Mouse (Mus musculus): ENCODE measurements around the gene Gcnt1. TPM values are rescaled to one million over a fixed set of nuclear protein-coding genes. Genes with fewer than 3 reads are reported as not detected.

The Gcnt1 gene
- total and polyA plus RNA-seq, 2 experiments from 2014 or later: 2.5 to 9.9 TPM

GRCm38 (mm10) chr19:17316311-17317003 is 56.2 kb downstream of the Gcnt1 start:
- no peak overlapping the region for H3K27ac ChIP-seq (ENCODE audit: low read depth)
- TF ChIP-seq CTCF (IDR thresholded peaks at IDR 0.05; ENCODE audit: low read depth): no peak
- TF ChIP-seq EP300 (IDR thresholded peaks at IDR 0.05; ENCODE audit: low read depth): no peak
- no peak overlapping the region for H3K9ac ChIP-seq (replicated peaks; ENCODE audit: low read depth, low read length)
- H3K27me3 ChIP-seq (ENCODE audit: control insufficient read depth, insufficient read depth, low read length): no peaks in the 10 kb centered on the region
- WGBS: 84% methylated on average over 2 of the region's 2 CpGs
- DNase-seq (ENCODE audit: low spot score) (no peak), ATAC-seq (ENCODE audit: insufficient read depth, low read depth) (no peak)
- H3K36me3 ChIP-seq (replicated peaks; ENCODE audit: control insufficient read depth, insufficient read depth, low read length): no peaks in the 10 kb centered on the region
- no peaks in the 10 kb centered on the region for H3K4me1 ChIP-seq (ENCODE audit: control insufficient read depth, insufficient read depth)
- no peaks in the 10 kb centered on the region for H3K9me3 ChIP-seq (replicated peaks; ENCODE audit: control insufficient read depth, low read length)
- H3K4me3 ChIP-seq (ENCODE audit: low read depth, low read length): no peak overlapping the region
- no peak overlapping the region for H3K4me2 ChIP-seq (ENCODE audit: low read depth, low read length)

- H3K27me3 ChIP-seq (ENCODE audit: control insufficient read depth, insufficient read depth, low read length): no peaks in the 10 kb centered on the region
- no peak overlapping the region for H3K27ac ChIP-seq (ENCODE audit: low read depth)
- no peaks in the 10 kb centered on the region for H3K9me3 ChIP-seq (replicated peaks; ENCODE audit: control insufficient read depth, low read length)
- H3K4me1 ChIP-seq (ENCODE audit: control insufficient read depth, insufficient read depth): no peaks in the 10 kb centered on the region
- 82% methylated on average over 2 of the region's 2 CpGs for WGBS
- no peak overlapping the region for H3K9ac ChIP-seq (replicated peaks; ENCODE audit: low read depth, low read length)
- TF ChIP-seq EP300 (IDR thresholded peaks at IDR 0.05; ENCODE audit: low read depth) (no peak), CTCF (IDR thresholded peaks at IDR 0.05; ENCODE audit: low read depth) (no peak)
- ATAC-seq (ENCODE audit: insufficient read depth, low read depth): no peak
- no peak overlapping the region for H3K4me2 ChIP-seq (ENCODE audit: low read depth, low read length)
- no peaks in the 10 kb centered on the region for H3K36me3 ChIP-seq (replicated peaks; ENCODE audit: control insufficient read depth, insufficient read depth, low read length)
- DNase-seq (ENCODE audit: low spot score): no peak
- no peak overlapping the region for H3K4me3 ChIP-seq (ENCODE audit: low read depth, low read length)
Measured at GRCm38 (mm10) chr19:17314451-17314850, 58.2 kb downstream of the Gcnt1 start.

- no peak overlapping the region for H3K4me3 ChIP-seq (ENCODE audit: low read depth, low read length)
- H3K9ac ChIP-seq (replicated peaks; ENCODE audit: low read depth, low read length): no peak overlapping the region
- H3K36me3 ChIP-seq (replicated peaks; ENCODE audit: control insufficient read depth, insufficient read depth, low read length): no peaks in the 10 kb centered on the region
- WGBS: 92% methylated on average over 1 of the region's 1 CpGs
- H3K4me2 ChIP-seq (ENCODE audit: low read depth, low read length): no peak overlapping the region
- no peak overlapping the region for H3K27ac ChIP-seq (ENCODE audit: low read depth)
- H3K9me3 ChIP-seq (replicated peaks; ENCODE audit: control insufficient read depth, low read length): no peaks in the 10 kb centered on the region
- H3K27me3 ChIP-seq (ENCODE audit: control insufficient read depth, insufficient read depth, low read length): no peaks in the 10 kb centered on the region
- no peaks in the 10 kb centered on the region for H3K4me1 ChIP-seq (ENCODE audit: control insufficient read depth, insufficient read depth)
- TF ChIP-seq CTCF (IDR thresholded peaks at IDR 0.05; ENCODE audit: low read depth) (no peak), EP300 (IDR thresholded peaks at IDR 0.05; ENCODE audit: low read depth) (no peak)
- no peak for DNase-seq (ENCODE audit: low spot score)
- ATAC-seq (ENCODE audit: insufficient read depth, low read depth): no peak
Measured at GRCm38 (mm10) chr19:17313766-17314165, 58.9 kb downstream of the Gcnt1 start.

- Histone ChIP-seq H3K4me2 (ENCODE audit: low read depth, low read length) (no peak overlapping the region), H3K9ac (replicated peaks; ENCODE audit: low read depth, low read length) (no peak overlapping the region), H3K4me3 (ENCODE audit: low read depth, low read length) (no peak overlapping the region), H3K27ac (ENCODE audit: low read depth) (no peak overlapping the region), H3K4me1 (ENCODE audit: control insufficient read depth, insufficient read depth) (no peaks in the 10 kb centered on the region), H3K27me3 (ENCODE audit: control insufficient read depth, insufficient read depth, low read length) (no peaks in the 10 kb centered on the region), H3K36me3 (replicated peaks; ENCODE audit: control insufficient read depth, insufficient read depth, low read length) (no peaks in the 10 kb centered on the region), H3K9me3 (replicated peaks; ENCODE audit: control insufficient read depth, low read length) (no peaks in the 10 kb centered on the region)
- no peak for TF ChIP-seq EP300 (IDR thresholded peaks at IDR 0.05; ENCODE audit: low read depth)
- TF ChIP-seq CTCF (IDR thresholded peaks at IDR 0.05; ENCODE audit: low read depth): no peak
- DNase-seq (ENCODE audit: low spot score) (no peak), ATAC-seq (ENCODE audit: insufficient read depth, low read depth) (no peak)
- WGBS: 75% methylated on average over 5 of the region's 5 CpGs
Measured at GRCm38 (mm10) chr19:17312671-17313180, 59.9 kb downstream of the Gcnt1 start.

GRCm38 (mm10) chr19:17311501-17311900 is 61.1 kb downstream of the Gcnt1 start:
- Histone ChIP-seq H3K9me3 (replicated peaks; ENCODE audit: control insufficient read depth, low read length) (no peaks in the 10 kb centered on the region), H3K9ac (replicated peaks; ENCODE audit: low read depth, low read length) (no peak overlapping the region), H3K4me1 (ENCODE audit: control insufficient read depth, insufficient read depth) (no peaks in the 10 kb centered on the region), H3K4me2 (ENCODE audit: low read depth, low read length) (no peak overlapping the region), H3K36me3 (replicated peaks; ENCODE audit: control insufficient read depth, insufficient read depth, low read length) (no peaks in the 10 kb centered on the region), H3K27me3 (ENCODE audit: control insufficient read depth, insufficient read depth, low read length) (no peaks in the 10 kb centered on the region), H3K4me3 (ENCODE audit: low read depth, low read length) (no peak overlapping the region), H3K27ac (ENCODE audit: low read depth) (no peak overlapping the region)
- DNase-seq (ENCODE audit: low spot score) (no peak), ATAC-seq (ENCODE audit: insufficient read depth, low read depth) (no peak)
- TF ChIP-seq CTCF (IDR thresholded peaks at IDR 0.05; ENCODE audit: low read depth): no peak
- TF ChIP-seq EP300 (IDR thresholded peaks at IDR 0.05; ENCODE audit: low read depth): no peak
- 79% methylated on average over 1 of the region's 1 CpGs for WGBS

- TF ChIP-seq EP300 (IDR thresholded peaks at IDR 0.05; ENCODE audit: low read depth): no peak
- no peak for TF ChIP-seq CTCF (IDR thresholded peaks at IDR 0.05; ENCODE audit: low read depth)
- Histone ChIP-seq H3K27ac (ENCODE audit: low read depth) (no peak overlapping the region), H3K9me3 (replicated peaks; ENCODE audit: control insufficient read depth, low read length) (no peaks in the 10 kb centered on the region), H3K4me2 (ENCODE audit: low read depth, low read length) (no peak overlapping the region), H3K9ac (replicated peaks; ENCODE audit: low read depth, low read length) (no peak overlapping the region), H3K4me1 (ENCODE audit: control insufficient read depth, insufficient read depth) (no peaks in the 10 kb centered on the region), H3K27me3 (ENCODE audit: control insufficient read depth, insufficient read depth, low read length) (no peaks in the 10 kb centered on the region), H3K4me3 (ENCODE audit: low read depth, low read length) (no peak overlapping the region), H3K36me3 (replicated peaks; ENCODE audit: control insufficient read depth, insufficient read depth, low read length) (no peaks in the 10 kb centered on the region)
- 93% methylated on average over 2 of the region's 2 CpGs for WGBS
- no peak for ATAC-seq (ENCODE audit: insufficient read depth, low read depth)
- no peak for DNase-seq (ENCODE audit: low spot score)
Measured at GRCm38 (mm10) chr19:17311031-17311430, 61.6 kb downstream of the Gcnt1 start.

Measured in heart, postnatal 0 days (tissue).